Mouse (Mus musculus): ENCODE results near the gene Frmd4b.

- TF ChIP-seq CHD2 (IDR thresholded peaks at IDR 0.05; ENCODE audit: low read depth, low read length): no peak
- TF ChIP-seq MAFK (IDR thresholded peaks at IDR 0.05; ENCODE audit: insufficient read depth, low read depth, low read length): no peak
Measured at GRCm38 (mm10) chr6:97338843-97339242, 278.5 kb downstream of the Frmd4b start.
